Mouse (Mus musculus) forebrain, embryonic 11.5 days (tissue): Measurements from ENCODE around the gene Cacybp. TPM values are rescaled to one million over a fixed set of nuclear protein-coding genes. Genes with fewer than 3 reads are reported as not detected.

Experiments used
- ATAC-seq: fragments of 200-750 bp; cut with Nextera tagmentation; replicated peaks from 2 replicates; pipeline ENCODE4 v1.8.0; 2017; ENCODE audit warnings: moderate TSS enrichment; ENCODE audit not compliant: low FRiP score
- DNase-seq: peaks from one replicate; pipeline ENCODE4 v3.0.0-alpha.2; 2017; ENCODE audit warnings: low spot score
- H3K27ac ChIP-seq: fragments of 300-500 bp; sonication (generic); 2 replicates; pipeline ENCODE4 v1.5.1; 2014; ENCODE audit warnings: low read depth, low read length
- H3K27me3 ChIP-seq: fragments of 300-500 bp; sonication (generic); 2 replicates; pipeline ENCODE4 v1.6.1; 2014; ENCODE audit warnings: mild to moderate bottlenecking, low read length, mixed read lengths; ENCODE audit not compliant: control insufficient read depth, insufficient read depth
- H3K36me3 ChIP-seq: fragments of 300-500 bp; sonication (generic); 2 replicates; pipeline ENCODE4 v1.6.1; 2014; ENCODE audit warnings: mild to moderate bottlenecking, low read length, moderate library complexity, mixed read lengths; ENCODE audit not compliant: control insufficient read depth, insufficient read depth
- H3K4me1 ChIP-seq: fragments of 300-500 bp; sonication (generic); replicated peaks from 2 replicates; pipeline ENCODE4 v1.6.1; 2014; ENCODE audit warnings: low read length, mixed read lengths; ENCODE audit not compliant: control insufficient read depth, insufficient read depth
- H3K4me2 ChIP-seq: fragments of 300-500 bp; sonication (generic); 2 replicates; pipeline ENCODE4 v1.6.1; 2014; ENCODE audit warnings: low read depth, mild to moderate bottlenecking, low read length, moderate library complexity, mixed read lengths; ENCODE audit not compliant: severe bottlenecking
- H3K4me3 ChIP-seq: fragments of 300-500 bp; sonication (generic); 2 replicates; pipeline ENCODE4 v1.5.1; 2014; ENCODE audit warnings: low read depth, low read length
- H3K9ac ChIP-seq: fragments of 300-500 bp; sonication (generic); 2 replicates; pipeline ENCODE4 v1.6.1; 2014; ENCODE audit warnings: low read length
- H3K9me3 ChIP-seq: fragments of 300-500 bp; sonication (generic); 2 replicates; pipeline ENCODE4 v1.6.1; 2016; ENCODE audit warnings: low read length, mixed read lengths; ENCODE audit not compliant: control insufficient read depth
- WGBS: fragments of 180-500 bp; shearing (Covaris S2); extraction: QIAGEN DNeasy Blood & Tissue Kit; methylation state at CpG from one replicate; pipeline ENCODE4 v1.1.7; 2014; 5-methylcytosine and 5-hydroxymethylcytosine counted together
- polyA plus RNA-seq: library from polyadenylated mRNA; unstranded; fragments of >200 nt; fragmentation: Nextera tagmentation; extraction: Ambion mirVana; gene quantifications from 2 replicates; pipeline ENCODE4 v1.2.1, GENCODE M21; 2014

Gene Cacybp
- polyA plus RNA-seq, 1 experiment from 2014 or later, result 341 TPM

DNA sequence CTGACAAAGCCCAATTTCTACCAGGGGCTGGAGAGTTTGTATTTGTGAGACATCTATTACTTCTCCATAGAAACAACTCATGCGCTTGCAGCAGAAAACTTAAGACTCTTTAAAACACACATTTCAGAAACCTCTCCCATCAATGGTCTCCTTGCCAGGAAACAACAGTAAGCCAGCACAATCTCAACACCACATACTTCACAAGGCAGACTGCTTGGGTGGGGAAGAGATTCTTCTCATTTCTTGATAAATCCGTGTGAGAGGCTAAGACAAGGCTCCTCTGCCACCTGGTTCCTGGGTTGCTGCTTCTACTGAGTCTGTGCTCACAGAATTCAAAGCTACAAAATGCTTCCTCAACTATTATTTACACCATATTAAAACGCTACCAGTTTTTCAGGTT, 37.1 kb upstream of the Cacybp start:
- no peak overlapping the region for H3K27ac ChIP-seq
- no peak overlapping the region for H3K4me2 ChIP-seq
- no peaks in the 10 kb centered on the region for H3K4me1 ChIP-seq
- no peak overlapping the region for H3K4me3 ChIP-seq
- H3K9me3 ChIP-seq, result no peaks in the 10 kb centered on the region
- no peak for ATAC-seq
- no peaks in the 10 kb centered on the region for H3K27me3 ChIP-seq
- no peaks in the 10 kb centered on the region for H3K36me3 ChIP-seq
- 79% methylated on average over 3 of the region's 3 CpGs for WGBS
- no peak overlapping the region for H3K9ac ChIP-seq
- DNase-seq, result no peak

DNA sequence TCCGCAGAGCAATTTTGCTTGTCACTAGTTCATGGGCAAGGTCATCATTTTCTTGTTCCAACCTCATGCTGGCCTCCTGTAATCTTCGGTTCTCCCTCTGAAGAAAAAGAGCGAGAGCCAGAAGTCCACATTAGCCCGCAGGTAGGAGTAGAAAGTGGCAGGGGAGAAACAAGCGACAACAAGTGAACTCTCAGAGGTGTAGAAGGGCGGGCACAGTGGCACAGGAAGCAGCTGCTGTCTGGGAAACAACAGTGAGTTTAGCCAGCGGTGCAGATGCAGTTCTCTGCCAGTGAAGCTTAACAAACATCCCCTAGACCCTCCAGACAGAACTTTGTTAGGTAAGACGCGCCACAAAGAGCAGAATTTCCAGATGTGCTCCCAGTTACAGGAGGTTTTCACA, 34.8 kb upstream of the Cacybp start:
- H3K9ac ChIP-seq, result no peak overlapping the region
- H3K9me3 ChIP-seq, result no peaks in the 10 kb centered on the region
- H3K4me1 ChIP-seq, result no peaks in the 10 kb centered on the region
- no peak overlapping the region for H3K27ac ChIP-seq
- no peak overlapping the region for H3K4me3 ChIP-seq
- 86% methylated on average over 9 of the region's 9 CpGs for WGBS
- DNase-seq (no peak), ATAC-seq (no peak)
- H3K27me3 ChIP-seq, result no peaks in the 10 kb centered on the region
- H3K4me2 ChIP-seq, result no peak overlapping the region
- no peaks in the 10 kb centered on the region for H3K36me3 ChIP-seq

DNA sequence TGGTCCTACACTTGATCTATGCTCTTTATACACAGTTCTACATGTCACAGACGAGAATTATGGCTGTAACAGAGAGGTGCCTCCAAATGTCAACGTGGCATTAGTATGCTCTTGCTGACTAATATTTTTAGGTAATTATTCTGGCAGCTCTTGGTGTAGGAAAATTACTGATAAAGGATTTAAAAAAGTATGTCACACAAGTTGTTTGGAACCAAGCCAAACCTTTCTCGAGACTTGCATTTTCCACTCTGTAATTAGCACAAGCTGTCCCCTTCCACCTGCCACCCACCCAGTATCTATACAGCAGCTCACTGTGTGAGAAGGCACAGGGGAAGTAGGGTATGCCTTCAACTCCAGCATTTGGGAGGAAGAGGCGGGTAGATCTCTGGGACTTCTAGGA, 34.2 kb upstream of the Cacybp start:
- no peak overlapping the region for H3K4me2 ChIP-seq
- WGBS, result 84% methylated on average over 4 of the region's 4 CpGs
- H3K27ac ChIP-seq, result no peak overlapping the region
- no peak for DNase-seq
- H3K4me1 ChIP-seq, result no peaks in the 10 kb centered on the region
- no peak overlapping the region for H3K9ac ChIP-seq
- no peaks in the 10 kb centered on the region for H3K27me3 ChIP-seq
- no peak overlapping the region for H3K4me3 ChIP-seq
- H3K36me3 ChIP-seq, result no peaks in the 10 kb centered on the region
- no peak for ATAC-seq
- H3K9me3 ChIP-seq, result no peaks in the 10 kb centered on the region

DNA sequence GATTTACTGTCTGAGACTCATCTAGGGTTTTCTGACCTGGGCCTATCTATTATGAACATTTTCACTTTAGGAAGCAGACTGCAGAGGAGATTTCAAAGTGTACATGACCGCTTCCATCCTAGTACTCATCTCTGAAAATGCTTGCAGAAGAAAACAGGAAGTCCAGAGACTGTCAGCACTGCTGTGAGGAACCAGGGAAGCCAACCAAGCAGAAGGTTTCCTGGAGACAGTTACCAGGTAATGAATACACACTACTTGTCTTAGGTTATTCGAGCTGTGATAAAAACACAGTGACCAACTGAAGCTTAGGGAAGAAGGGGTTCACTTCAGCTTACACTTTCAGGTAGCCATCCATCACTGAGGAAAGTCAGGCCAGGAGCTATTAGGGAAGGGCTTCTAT, 33.3 kb upstream of the Cacybp start:
- Histone ChIP-seq H3K4me2 (no peak overlapping the region), H3K27me3 (no peaks in the 10 kb centered on the region), H3K27ac (no peak overlapping the region), H3K9ac (no peak overlapping the region), H3K4me1 (no peaks in the 10 kb centered on the region), H3K36me3 (no peaks in the 10 kb centered on the region), H3K4me3 (no peak overlapping the region), H3K9me3 (no peaks in the 10 kb centered on the region)
- 87% methylated on average over 2 of the region's 2 CpGs for WGBS
- ATAC-seq, result no peak
- DNase-seq, result no peak

DNA sequence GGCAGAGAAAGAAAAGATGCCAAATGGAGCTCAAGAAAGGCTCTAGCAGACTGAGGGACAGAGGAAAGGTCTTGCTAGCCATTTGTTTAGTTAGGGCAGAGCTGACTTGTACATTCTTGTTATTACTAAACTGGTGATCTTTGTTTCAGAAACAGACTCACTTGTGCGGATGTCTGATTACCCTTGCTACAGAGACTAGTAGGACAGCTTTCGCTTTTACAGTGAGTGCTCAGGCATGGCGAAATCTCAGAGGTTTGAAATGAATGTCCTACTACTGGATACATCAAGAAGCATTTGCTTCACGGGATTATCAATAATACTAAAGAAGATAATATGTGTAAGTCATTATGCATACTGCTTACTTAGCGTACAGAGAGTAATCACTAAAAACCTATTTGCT, 32.0 kb upstream of the Cacybp start:
- Histone ChIP-seq H3K27ac (no peak overlapping the region), H3K9me3 (no peaks in the 10 kb centered on the region), H3K4me3 (no peak overlapping the region), H3K36me3 (no peaks in the 10 kb centered on the region), H3K4me2 (no peak overlapping the region), H3K9ac (no peak overlapping the region), H3K27me3 (no peaks in the 10 kb centered on the region), H3K4me1 (no peaks in the 10 kb centered on the region)
- DNase-seq (no peak), ATAC-seq (no peak)
- WGBS, result 90% methylated on average over 5 of the region's 5 CpGs

DNA sequence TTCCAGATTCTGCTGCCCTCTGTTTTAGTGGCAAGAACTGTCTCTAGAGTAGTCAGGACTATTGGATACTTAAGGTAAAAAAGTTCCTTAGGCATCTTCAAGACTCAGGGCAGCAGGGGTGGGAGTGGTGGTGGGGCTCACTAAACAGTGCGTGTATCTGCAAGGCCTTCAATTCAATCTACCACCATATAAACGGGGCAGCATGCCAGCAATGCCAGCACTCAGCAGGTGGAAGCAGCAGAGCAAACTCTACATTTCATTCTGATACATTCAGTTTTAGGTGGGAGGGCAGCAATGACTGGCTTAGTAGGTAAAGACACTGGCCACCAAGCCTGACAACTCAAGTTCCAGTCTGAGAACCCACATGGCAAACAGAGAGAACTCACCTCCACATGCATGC, 27.4 kb upstream of the Cacybp start:
- ATAC-seq, result no peak
- WGBS, result 85% methylated on average over 2 of the region's 2 CpGs

DNA sequence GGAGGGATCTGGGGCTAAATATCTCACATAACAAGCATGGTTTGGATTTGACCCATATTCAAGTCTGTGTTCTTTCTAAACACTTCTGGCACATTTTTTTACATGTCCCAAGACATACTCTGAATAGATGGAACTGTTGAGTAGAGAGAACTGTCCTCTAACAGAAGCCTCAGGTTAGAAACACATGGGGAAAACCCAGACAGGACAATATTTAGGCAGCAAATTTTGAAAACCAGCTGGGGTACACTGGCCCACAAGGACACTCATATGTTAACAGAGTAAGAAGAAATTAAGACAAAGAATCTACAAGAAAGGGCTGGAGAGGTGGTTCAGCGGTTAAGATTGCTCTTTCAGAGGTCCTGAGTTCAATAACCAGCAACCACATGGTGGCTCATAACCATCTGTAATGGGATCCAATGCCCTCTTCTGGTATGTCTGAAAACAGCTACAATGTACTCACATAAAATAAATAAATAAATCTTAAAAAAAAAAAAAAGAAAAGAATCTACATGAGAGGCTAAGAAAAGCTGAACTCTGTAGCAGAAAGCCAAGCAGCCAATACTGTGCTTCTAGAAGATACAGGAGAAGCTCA, 26.3 kb upstream of the Cacybp start:
- H3K27ac ChIP-seq, result no peak overlapping the region
- WGBS, result 87% methylated on average over 1 of the region's 1 CpGs
- no peak overlapping the region for H3K4me2 ChIP-seq
- no peaks in the 10 kb centered on the region for H3K27me3 ChIP-seq
- H3K4me1 ChIP-seq, result no peaks in the 10 kb centered on the region
- no peak for DNase-seq
- no peak overlapping the region for H3K9ac ChIP-seq
- H3K36me3 ChIP-seq, result no peaks in the 10 kb centered on the region
- H3K4me3 ChIP-seq, result no peak overlapping the region
- H3K9me3 ChIP-seq, result no peaks in the 10 kb centered on the region
- no peak for ATAC-seq

More for the DNA sequence above, 27.4 kb upstream of the Cacybp start:
- Histone ChIP-seq H3K9ac (no peak overlapping the region), H3K36me3 (no peaks in the 10 kb centered on the region), H3K4me1 (no peaks in the 10 kb centered on the region), H3K27me3 (no peaks in the 10 kb centered on the region), H3K27ac (no peak overlapping the region), H3K4me2 (no peak overlapping the region), H3K4me3 (no peak overlapping the region), H3K9me3 (no peaks in the 10 kb centered on the region)
- DNase-seq, result no peak

DNA sequence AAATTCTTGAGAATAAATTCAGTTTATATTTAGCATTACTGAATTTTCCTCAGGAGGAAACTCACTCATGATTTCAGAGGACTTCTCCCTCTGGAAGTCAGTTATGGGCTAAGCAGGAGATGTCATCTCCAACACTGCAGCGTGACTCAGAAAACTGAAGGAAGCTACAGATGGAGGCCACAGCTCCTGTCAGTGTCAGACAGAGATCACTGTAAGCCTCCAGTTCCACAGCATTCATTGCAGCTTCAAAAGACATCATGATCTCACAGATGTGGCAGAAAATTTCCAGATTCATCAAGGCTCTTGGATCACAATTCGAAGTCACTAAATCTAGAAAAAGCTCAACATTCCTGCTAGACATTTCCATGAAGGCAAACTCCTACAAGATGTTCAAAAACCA, 25.3 kb upstream of the Cacybp start:
- Histone ChIP-seq H3K4me1 (no peaks in the 10 kb centered on the region), H3K36me3 (no peaks in the 10 kb centered on the region), H3K9me3 (no peaks in the 10 kb centered on the region), H3K9ac (no peak overlapping the region), H3K27ac (no peak overlapping the region), H3K27me3 (no peaks in the 10 kb centered on the region), H3K4me2 (no peak overlapping the region), H3K4me3 (no peak overlapping the region)
- DNase-seq (no peak), ATAC-seq (no peak)
- WGBS, result 94% methylated on average over 2 of the region's 2 CpGs

DNA sequence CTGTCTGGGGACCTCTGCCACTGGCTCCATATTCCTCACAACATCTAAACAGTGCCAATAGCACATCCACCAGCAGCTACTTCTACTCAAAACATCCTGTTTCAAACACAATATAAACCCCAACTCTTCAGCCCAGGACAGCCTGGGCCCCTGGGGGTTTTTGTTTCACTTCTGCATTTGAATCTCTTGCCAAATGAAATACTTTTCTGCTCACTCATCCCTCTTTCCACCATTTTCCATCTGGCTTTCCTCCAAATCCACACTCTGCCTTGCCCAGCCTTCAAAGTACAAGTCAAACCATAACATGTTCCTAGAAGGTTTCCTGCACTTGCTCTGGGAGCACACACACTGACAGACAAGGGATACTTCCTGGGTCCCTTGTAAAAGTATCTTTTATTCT, 21.2 kb upstream of the Cacybp start:
- Histone ChIP-seq H3K9me3 (no peaks in the 10 kb centered on the region), H3K4me3 (no peak overlapping the region), H3K9ac (no peak overlapping the region), H3K27ac (0 out of 2 replicates have a peak overlapping the region, but pooled peaks have one; percentile 21), H3K36me3 (no peaks in the 10 kb centered on the region), H3K4me1 (no peaks in the 10 kb centered on the region), H3K4me2 (no peak overlapping the region), H3K27me3 (no peaks in the 10 kb centered on the region)
- no peak for DNase-seq
- no peak for ATAC-seq
